ENCODE assay signal across 22 mouse cellular contexts in the genomic region with DNA sequence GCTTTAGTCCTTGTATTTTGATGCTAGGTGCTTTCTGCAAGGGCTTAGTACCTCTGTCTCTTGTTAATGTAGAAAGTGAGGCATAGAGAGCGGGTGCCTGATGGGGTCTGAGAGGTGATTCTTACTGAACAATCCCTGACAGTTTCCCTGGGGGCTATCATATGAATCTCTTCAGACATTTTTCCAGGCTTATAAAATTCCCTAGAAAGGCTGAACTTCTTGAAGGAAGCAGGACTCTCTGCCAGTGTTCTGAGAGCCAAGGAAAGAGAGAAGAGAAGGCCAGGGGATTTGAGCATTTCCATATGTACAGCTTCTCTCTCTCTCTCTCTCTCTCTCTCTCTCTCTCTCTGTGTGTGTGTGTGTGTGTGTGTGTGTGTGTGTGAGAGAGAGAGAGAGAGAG.
"Had no signal": no experiment of that assay in that cellular context is flagged by ENCODE, and none has a peak within 500 bp of the region (broad histone marks: within the 10 kb centered on the region; RNA-seq: fewer than 3 reads in every experiment).

No protein-coding gene starts in this region.

- H3K4me3 ChIP-seq: layer of hippocampus, adult 2 months; limb, embryonic 15.5 days; lung, embryonic 15.5 days; megakaryocyte, embryonic 14.5 days; midbrain, embryonic 10.5 days; midbrain, embryonic 15.5 days; neural tube, embryonic 12.5 days; neural tube, embryonic 15.5 days; stomach, embryonic 15.5 days had no signal

- H3K36me3 ChIP-seq: limb, embryonic 15.5 days; lung, embryonic 15.5 days; midbrain, embryonic 10.5 days; midbrain, embryonic 15.5 days; neural tube, embryonic 12.5 days; neural tube, embryonic 15.5 days; stomach, embryonic 15.5 days had no signal

- H3K9me3 ChIP-seq: limb, embryonic 15.5 days; lung, embryonic 15.5 days; megakaryocyte, embryonic 14.5 days; midbrain, embryonic 10.5 days; midbrain, embryonic 15.5 days; neural tube, embryonic 12.5 days; neural tube, embryonic 15.5 days; stomach, embryonic 15.5 days had no signal

- H3K9ac ChIP-seq: limb, embryonic 15.5 days; liver, embryonic 14.5 days; liver, postnatal 0 days; lung, embryonic 15.5 days; midbrain, embryonic 15.5 days; neural tube, embryonic 12.5 days; neural tube, embryonic 15.5 days; stomach, embryonic 15.5 days had no signal

- H3K4me2 ChIP-seq: limb, embryonic 15.5 days; liver, embryonic 11.5 days; lung, embryonic 15.5 days; midbrain, embryonic 15.5 days; neural tube, embryonic 12.5 days; neural tube, embryonic 15.5 days; stomach, embryonic 15.5 days had no signal

- ATAC-seq: intestine, embryonic 16.5 days; liver, postnatal 0 days; midbrain, embryonic 15.5 days had no signal

- DNase-seq: kidney, adult 18-20 months; kidney, postnatal 25 days; layer of hippocampus, adult 9-11 months; liver, postnatal 0 days; retina, postnatal 1 day; right cerebral cortex, postnatal 25 days; spleen, adult 18-20 months; thymus, adult 18-20 months; thymus, postnatal 36 days had no signal

- H3K27me3 ChIP-seq: limb, embryonic 15.5 days; lung, embryonic 15.5 days; megakaryocyte, embryonic 14.5 days; midbrain, embryonic 15.5 days; neural tube, embryonic 12.5 days; neural tube, embryonic 15.5 days; stomach, embryonic 15.5 days had no signal

- H3K27ac ChIP-seq: kidney, postnatal 0 days; layer of hippocampus, adult 2 months; liver, embryonic 14.5 days; midbrain, embryonic 10.5 days; midbrain, embryonic 15.5 days; neural tube, embryonic 12.5 days; neural tube, embryonic 15.5 days; stomach, embryonic 15.5 days had no signal

- H3K4me1 ChIP-seq: limb, embryonic 15.5 days; midbrain, embryonic 10.5 days; midbrain, embryonic 15.5 days; neural tube, embryonic 12.5 days; neural tube, embryonic 15.5 days had no signal
